Mouse (Mus musculus) intestine, postnatal 0 days (tissue): Measurements from ENCODE around the gene Nlgn2. TPM values are rescaled to one million over a fixed set of nuclear protein-coding genes. Genes with fewer than 3 reads are reported as not detected.

ENCODE experiments used
- ATAC-seq: fragments of 200-750 bp; cut with Nextera tagmentation; 2 replicates; pipeline ENCODE4 v1.8.0; 2017; ENCODE audit warnings: mild to moderate bottlenecking, moderate TSS enrichment, moderate library complexity
- H3K27ac ChIP-seq: fragments of 300-500 bp; sonication (generic); 2 replicates; pipeline ENCODE4 v1.5.1; 2014; ENCODE audit warnings: mild to moderate bottlenecking, low read depth, low read length, moderate library complexity
- H3K27me3 ChIP-seq: fragments of 300-500 bp; sonication (generic); replicated peaks from 2 replicates; pipeline ENCODE4 v1.6.1; 2014; ENCODE audit warnings: low read length, mixed read lengths; ENCODE audit not compliant: control insufficient read depth, insufficient read depth
- H3K36me3 ChIP-seq: fragments of 300-500 bp; sonication (generic); 2 replicates; pipeline ENCODE4 v1.6.1; 2014; ENCODE audit warnings: mild to moderate bottlenecking, moderate library complexity; ENCODE audit not compliant: control insufficient read depth, insufficient read depth
- H3K4me1 ChIP-seq: fragments of 300-500 bp; sonication (generic); replicated peaks from 2 replicates; pipeline ENCODE4 v1.6.1; 2014; ENCODE audit warnings: antibody characterized with exemption, low read length, mixed read lengths; ENCODE audit not compliant: control insufficient read depth, insufficient read depth
- H3K4me2 ChIP-seq: fragments of 300-500 bp; sonication (generic); replicated peaks from 2 replicates; pipeline ENCODE4 v1.6.1; 2014; ENCODE audit warnings: low read depth, mild to moderate bottlenecking, moderate library complexity
- H3K4me3 ChIP-seq: fragments of 300-500 bp; sonication (generic); 2 replicates; pipeline ENCODE4 v1.5.1; 2014; ENCODE audit warnings: low read depth, low read length
- H3K9ac ChIP-seq: fragments of 300-500 bp; sonication (generic); 2 replicates; pipeline ENCODE4 v1.6.1; 2014; ENCODE audit warnings: mild to moderate bottlenecking, low read depth, low read length
- H3K9me3 ChIP-seq: fragments of 300-500 bp; sonication (generic); 2 replicates; pipeline ENCODE4 v1.6.1; 2016; ENCODE audit warnings: mixed run types; ENCODE audit not compliant: control insufficient read depth
- CTCF ChIP-seq: sonication (generic); IDR thresholded peaks from 2 replicates; pipeline ENCODE4 v1.5.1; 2016; ENCODE audit warnings: low read depth, mild to moderate bottlenecking, control low read depth, antibody characterized with exemption, moderate library complexity
- WGBS: fragments of 180-500 bp; shearing (Covaris S2); extraction: QIAGEN DNeasy Blood & Tissue Kit; methylation state at CpG from one replicate; pipeline ENCODE4 v1.1.7; 2014; 5-methylcytosine and 5-hydroxymethylcytosine counted together
- polyA plus RNA-seq: library from polyadenylated mRNA; unstranded; fragments of >200 nt; fragmentation: Nextera tagmentation; extraction: Ambion mirVana; gene quantifications from 2 replicates; pipeline ENCODE4 v1.2.1, GENCODE M21; 2015

The Nlgn2 gene
- polyA plus RNA-seq, 1 experiment from 2014 or later = 1.8 TPM

DNA sequence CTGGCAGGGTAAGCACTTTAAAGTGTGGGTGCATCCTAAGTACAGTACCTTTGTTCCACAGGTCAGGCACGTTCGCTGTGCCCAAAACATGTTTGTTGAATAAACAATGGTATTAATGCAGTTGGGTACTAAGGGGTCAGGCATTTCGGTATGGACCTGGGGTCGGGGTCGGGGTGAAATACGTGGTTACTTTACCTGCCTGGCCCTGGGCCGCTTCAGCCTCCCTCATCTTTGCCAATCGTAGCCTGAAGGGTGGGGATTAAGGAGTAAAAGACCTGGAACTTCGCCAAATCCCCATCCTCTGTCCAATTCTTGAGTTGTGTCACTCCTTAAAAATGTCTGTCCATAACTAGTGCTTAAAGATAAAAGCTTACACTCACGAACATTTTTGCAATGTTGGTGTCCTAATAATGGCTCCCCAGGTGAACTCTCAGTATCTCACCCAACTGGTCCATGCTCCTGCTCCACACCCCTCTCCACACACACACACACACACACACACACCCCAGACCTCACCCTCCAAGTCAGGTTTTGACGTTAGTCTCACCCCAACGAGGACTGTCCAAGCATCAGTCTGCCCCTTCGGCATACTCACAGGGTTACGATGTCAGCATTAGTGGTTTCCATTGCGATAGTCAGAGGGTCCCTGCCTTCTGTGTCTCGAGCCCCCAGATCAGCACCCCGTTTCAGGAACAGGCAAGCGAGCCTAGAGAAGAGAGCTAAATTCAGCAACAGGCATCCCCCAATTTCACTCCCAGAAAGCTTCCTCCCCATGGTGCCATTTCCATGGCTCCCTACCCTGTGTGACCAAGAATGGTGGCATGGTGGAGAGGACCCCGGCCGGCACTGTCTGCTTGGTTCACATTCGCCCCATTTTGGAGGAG lies 44.4 kb upstream of the Nlgn2 start:
- peak overlapping the region; percentile 51; the same call in 1 of the 2 replicates for H3K9ac ChIP-seq
- no peaks in the 10 kb centered on the region for H3K9me3 ChIP-seq
- 56% methylated on average over 21 of the region's 21 CpGs for WGBS
- H3K4me1 ChIP-seq = peaks cover 5% of the 10 kb centered on the region; the same call in 1 of the 2 replicates
- H3K27ac ChIP-seq = 0 out of 2 replicates have a peak overlapping the region, but pooled peaks have one; percentile 76
- no peak for ATAC-seq
- H3K27me3 ChIP-seq = no peaks in the 10 kb centered on the region
- H3K4me3 ChIP-seq = peak overlapping the region; percentile 62
- no peaks in the 10 kb centered on the region for H3K36me3 ChIP-seq
- TF ChIP-seq CTCF = no peak
- H3K4me2 ChIP-seq = peak overlapping the region; percentile 87

- peak; percentile 63 for TF ChIP-seq CTCF
These were observed 43.4 kb upstream of the Nlgn2 start, which contains the start of gene Kctd11 for GRCm38 (mm10) chr11:69880853-69881603. TSS of gene Kctd11 (minus strand) at chr11:69881406.

GRCm38 (mm10) chr11:69880506-69880852 lies 42.9 kb upstream of the Nlgn2 start:
- Histone ChIP-seq H3K9ac (peak overlapping the region; percentile 51), H3K9me3 (no peaks in the 10 kb centered on the region), H3K36me3 (no peaks in the 10 kb centered on the region), H3K4me3 (peak overlapping the region; percentile 62), H3K27ac (peak overlapping the region; percentile 76), H3K27me3 (no peaks in the 10 kb centered on the region), H3K4me1 (peaks cover 5% of the 10 kb centered on the region; the same call in 1 of the 2 replicates), H3K4me2 (peak overlapping the region; percentile 87)
- TF ChIP-seq CTCF = peak; percentile 89
- ATAC-seq = peak; percentile 54
- under 1% methylated on average over 18 of the region's 18 CpGs for WGBS

More at GRCm38 (mm10) chr11:69880853-69881603, 43.4 kb upstream of the Nlgn2 start, which contains the start of gene Kctd11:
- Histone ChIP-seq H3K9me3 (no peaks in the 10 kb centered on the region), H3K4me3 (peak within 1 kb of the TSS; percentile 62), H3K27ac (peak within 1 kb of the TSS; percentile 76), H3K36me3 (no peaks in the 10 kb centered on the region), H3K27me3 (no peaks in the 10 kb centered on the region), H3K9ac (peak within 1 kb of the TSS; percentile 51), H3K4me1 (peaks cover 5% of the 10 kb centered on the region; the same call in 1 of the 2 replicates), H3K4me2 (peak within 1 kb of the TSS; percentile 87)
- peak; percentile 69 for ATAC-seq
- WGBS = under 1% methylated on average over 46 of the region's 46 CpGs

- Histone ChIP-seq H3K9me3 (no peaks in the 10 kb centered on the region), H3K27ac (no peak overlapping the region)
- TF ChIP-seq CTCF = no peak
These were observed 42.1 kb upstream of the Nlgn2 start for GRCm38 (mm10) chr11:69879711-69880110.

GRCm38 (mm10) chr11:69878952-69879351 lies 41.4 kb upstream of the Nlgn2 start:
- 80% methylated on average over 6 of the region's 6 CpGs for WGBS
- no peaks in the 10 kb centered on the region for H3K36me3 ChIP-seq
- H3K27me3 ChIP-seq = no peaks in the 10 kb centered on the region
- H3K4me2 ChIP-seq = peak overlapping the region; percentile 87
- TF ChIP-seq CTCF = no peak
- no peak overlapping the region for H3K4me3 ChIP-seq
- ATAC-seq = no peak
- H3K9me3 ChIP-seq = no peaks in the 10 kb centered on the region
- no peak overlapping the region for H3K27ac ChIP-seq
- peaks cover 5% of the 10 kb centered on the region; the same call in 1 of the 2 replicates for H3K4me1 ChIP-seq
- H3K9ac ChIP-seq = no peak overlapping the region

More at GRCm38 (mm10) chr11:69879711-69880110, 42.1 kb upstream of the Nlgn2 start:
- H3K27me3 ChIP-seq = no peaks in the 10 kb centered on the region
- WGBS = 46% methylated on average over 15 of the region's 15 CpGs
- H3K4me1 ChIP-seq = peaks cover 5% of the 10 kb centered on the region; the same call in 1 of the 2 replicates
- H3K4me3 ChIP-seq = peak overlapping the region; percentile 62
- peak overlapping the region; percentile 51 for H3K9ac ChIP-seq
- H3K4me2 ChIP-seq = peak overlapping the region; percentile 87
- ATAC-seq = no peak
- no peaks in the 10 kb centered on the region for H3K36me3 ChIP-seq

DNA sequence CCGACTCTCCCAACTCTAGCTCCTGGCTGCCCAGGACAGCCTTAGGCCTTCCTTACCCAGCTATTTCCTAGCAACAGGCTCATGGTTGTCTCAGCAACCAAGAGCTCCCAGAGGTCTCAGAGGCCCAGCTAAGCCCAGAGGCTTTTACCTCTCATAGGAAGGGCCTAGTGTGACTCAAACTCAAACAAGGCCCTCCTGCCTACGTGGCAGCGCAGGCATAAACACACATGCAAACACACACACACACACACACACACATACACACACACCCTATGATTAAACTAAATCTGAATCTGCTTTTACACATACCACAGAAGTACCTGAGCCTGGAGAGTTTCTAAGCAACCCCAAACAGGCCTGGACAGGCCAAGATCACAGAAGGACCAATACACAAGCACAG lies 40.8 kb upstream of the Nlgn2 start:
- Histone ChIP-seq H3K27ac (no peak overlapping the region), H3K36me3 (no peaks in the 10 kb centered on the region), H3K4me2 (no peak overlapping the region), H3K9ac (no peak overlapping the region), H3K4me3 (no peak overlapping the region), H3K27me3 (no peaks in the 10 kb centered on the region), H3K9me3 (no peaks in the 10 kb centered on the region), H3K4me1 (peaks cover 5% of the 10 kb centered on the region; the same call in 1 of the 2 replicates)
- no peak for TF ChIP-seq CTCF
- WGBS = 81% methylated on average over 3 of the region's 3 CpGs
- no peak for ATAC-seq
